Mouse (Mus musculus): ENCODE data around the gene Chchd5. TPM values are rescaled to one million over a fixed set of nuclear protein-coding genes. Genes with fewer than 3 reads are reported as not detected.

The Chchd5 gene
- 10 to 100 TPM; 10.7 to 11.0 TPM for total RNA-seq (2021)
- long read RNA-seq, experiment 1, transcript Chchd5-201 (4 exons, 1,325 nt): major isoform, 6 of 9 reads
- long read RNA-seq, experiment 1, partial matches to known transcripts: 0 of 9 reads
- long read RNA-seq, experiment 1, other reads (novel, unspliced or antisense): 3 of 9 reads
- long read RNA-seq, experiment 2, transcript Chchd5-201 (4 exons, 1,325 nt): major isoform, 5 of 8 reads
- long read RNA-seq, experiment 2, partial matches to known transcripts: 0 of 8 reads
- long read RNA-seq, experiment 2, other reads (novel, unspliced or antisense): 1 of 8 reads

- DNase-seq (ENCODE audit: low spot score in 2 of 2): peak; percentile 87 to 96
Observed at GRCm38 (mm10) chr2:129129412-129129929, at the start of gene Chchd5. Gene Chchd5 (plus strand): TSS chr2:129129700.

- no peak for DNase-seq (ENCODE audit: low spot score in 2 of 2)
Observed at GRCm38 (mm10) chr2:129081097-129081496, 48.4 kb upstream of the Chchd5 start.

GRCm38 (mm10) chr2:129083514-129083913 is 46.0 kb upstream of the Chchd5 start:
- no peak for DNase-seq (ENCODE audit: low spot score in 2 of 2)

- DNase-seq (ENCODE audit: low spot score in 2 of 2): no peak
Observed at GRCm38 (mm10) chr2:129084959-129085358, 44.5 kb upstream of the Chchd5 start.

- no peak for DNase-seq (ENCODE audit: low spot score in 2 of 2)
Observed at GRCm38 (mm10) chr2:129087520-129087919, 42.0 kb upstream of the Chchd5 start.

GRCm38 (mm10) chr2:129090370-129090769 is 39.1 kb upstream of the Chchd5 start:
- no peak for DNase-seq (ENCODE audit: low spot score in 2 of 2)

- peak in 1 of 2 experiments; percentile 45 for DNase-seq (ENCODE audit: low spot score in 2 of 2)
Observed at GRCm38 (mm10) chr2:129092810-129093209, 36.7 kb upstream of the Chchd5 start.

- peak; percentile 42 to 62 for DNase-seq (ENCODE audit: low spot score in 2 of 2)
Observed at GRCm38 (mm10) chr2:129093926-129094724, 35.4 kb upstream of the Chchd5 start.

- DNase-seq (ENCODE audit: low spot score in 2 of 2): peak; percentile 89 to 93
Observed at GRCm38 (mm10) chr2:129100784-129101310, 28.7 kb upstream of the Chchd5 start, which contains the start of gene Polr1b. Gene Polr1b (plus strand): TSS chr2:129100995.

GRCm38 (mm10) chr2:129112924-129113323 is 16.6 kb upstream of the Chchd5 start:
- DNase-seq (ENCODE audit: low spot score in 2 of 2): no peak

- DNase-seq (ENCODE audit: low spot score in 2 of 2): no peak
Observed at GRCm38 (mm10) chr2:129115706-129116367, 13.7 kb upstream of the Chchd5 start.

- no peak for DNase-seq (ENCODE audit: low spot score in 2 of 2)
Observed at GRCm38 (mm10) chr2:129116368-129116739, 13.1 kb upstream of the Chchd5 start.

- no peak for DNase-seq (ENCODE audit: low spot score in 2 of 2)
Observed at GRCm38 (mm10) chr2:129118061-129118460, 11.4 kb upstream of the Chchd5 start.

- DNase-seq (ENCODE audit: low spot score in 2 of 2): no peak
Observed at GRCm38 (mm10) chr2:129121986-129122385, 7.5 kb upstream of the Chchd5 start.

- no peak for DNase-seq (ENCODE audit: low spot score in 2 of 2)
Observed at GRCm38 (mm10) chr2:129129987-129130545, 566 bp downstream of the Chchd5 start.

- no peak for DNase-seq (ENCODE audit: low spot score in 2 of 2)
Observed at GRCm38 (mm10) chr2:129130776-129131175, 1.3 kb downstream of the Chchd5 start.

- no peak for DNase-seq (ENCODE audit: low spot score in 2 of 2)
Observed at GRCm38 (mm10) chr2:129132231-129132630, 2.7 kb downstream of the Chchd5 start.

- DNase-seq (ENCODE audit: low spot score in 2 of 2): peak; percentile 68 to 80
Observed at GRCm38 (mm10) chr2:129133006-129133805, 3.7 kb downstream of the Chchd5 start.

- peak; percentile 54 to 61 for DNase-seq (ENCODE audit: low spot score in 2 of 2)
Observed at GRCm38 (mm10) chr2:129139906-129140305, 10.4 kb downstream of the Chchd5 start.

GRCm38 (mm10) chr2:129148836-129149235 is 19.3 kb downstream of the Chchd5 start:
- no peak for DNase-seq (ENCODE audit: low spot score in 2 of 2)
